31 mouse cellular contexts compared by ENCODE assay signal in the genomic region with DNA sequence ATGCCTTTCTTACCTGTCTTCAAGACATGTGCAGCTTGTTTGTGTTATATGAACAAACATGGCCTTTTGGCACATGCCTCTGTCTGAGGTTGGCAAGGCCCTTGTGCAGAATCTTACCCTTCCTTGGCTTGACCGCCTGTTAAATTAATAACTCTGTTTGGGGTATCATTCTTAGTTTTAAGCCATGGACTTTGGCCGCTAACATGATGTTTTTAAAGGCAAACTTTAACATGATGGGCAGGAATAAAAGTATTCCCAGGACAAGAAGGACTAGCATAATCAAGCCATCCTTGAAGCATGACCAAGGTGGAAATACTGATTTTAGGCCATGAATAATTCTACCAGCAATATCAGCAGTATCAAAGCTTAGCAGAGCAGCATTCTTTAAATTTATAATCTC.
"Had no signal": no experiment of that assay in that cellular context is flagged by ENCODE, and none has a peak within 500 bp of the region (broad histone marks: within the 10 kb centered on the region; RNA-seq: fewer than 3 reads in every experiment).

No protein-coding gene starts in this region.

- H3K27ac ChIP-seq: heart, embryonic 10.5 days; heart, embryonic 13.5 days; heart, embryonic 15.5 days; hindbrain, embryonic 10.5 days; hindbrain, embryonic 12.5 days; hindbrain, embryonic 13.5 days; hindbrain, embryonic 14.5 days; hindbrain, embryonic 15.5 days; hindbrain, postnatal 0 days; intestine, embryonic 15.5 days; kidney, postnatal 0 days; layer of hippocampus, adult 2 months; left cerebral cortex, adult 2 months had no signal

- H3K9ac ChIP-seq: heart, embryonic 12.5 days; heart, embryonic 13.5 days; heart, embryonic 15.5 days; hindbrain, embryonic 12.5 days; hindbrain, embryonic 13.5 days; hindbrain, embryonic 14.5 days; hindbrain, embryonic 15.5 days; intestine, embryonic 15.5 days had no signal

- H3K4me1 ChIP-seq: heart, embryonic 10.5 days; heart, embryonic 12.5 days; heart, embryonic 13.5 days; heart, embryonic 15.5 days; hindbrain, embryonic 10.5 days; hindbrain, embryonic 12.5 days; hindbrain, embryonic 13.5 days; hindbrain, embryonic 15.5 days; intestine, embryonic 15.5 days had no signal

- H3K27me3 ChIP-seq: heart, embryonic 12.5 days; heart, embryonic 13.5 days; heart, embryonic 15.5 days; hindbrain, embryonic 12.5 days; hindbrain, embryonic 13.5 days; hindbrain, embryonic 15.5 days; intestine, embryonic 15.5 days had no signal

- H3K36me3 ChIP-seq: heart, embryonic 10.5 days; heart, embryonic 12.5 days; heart, embryonic 13.5 days; heart, embryonic 15.5 days; hindbrain, embryonic 10.5 days; hindbrain, embryonic 12.5 days; hindbrain, embryonic 13.5 days; hindbrain, embryonic 15.5 days; intestine, embryonic 15.5 days had no signal

- H3K9me3 ChIP-seq: heart, embryonic 10.5 days; heart, embryonic 12.5 days; heart, embryonic 13.5 days; heart, embryonic 15.5 days; hindbrain, embryonic 10.5 days; hindbrain, embryonic 12.5 days; hindbrain, embryonic 13.5 days; hindbrain, embryonic 15.5 days; intestine, embryonic 15.5 days had no signal

- H3K4me2 ChIP-seq: heart, embryonic 11.5 days; heart, embryonic 12.5 days; heart, embryonic 13.5 days; heart, embryonic 15.5 days; hindbrain, embryonic 12.5 days; hindbrain, embryonic 13.5 days; hindbrain, embryonic 14.5 days; hindbrain, embryonic 15.5 days; intestine, embryonic 15.5 days had no signal

- H3K4me3 ChIP-seq: heart, embryonic 10.5 days; heart, embryonic 12.5 days; heart, embryonic 13.5 days; heart, embryonic 15.5 days; hindbrain, embryonic 10.5 days; hindbrain, embryonic 12.5 days; hindbrain, embryonic 13.5 days; hindbrain, embryonic 15.5 days; intestine, embryonic 15.5 days; layer of hippocampus, adult 2 months; left cerebral cortex, adult 2 months had no signal

- ATAC-seq: hindbrain, embryonic 16.5 days; hindbrain, postnatal 0 days; inflammation-experienced regulatory T-cells, adult 6 months; intestine, embryonic 15.5 days; intestine, embryonic 16.5 days; intestine, postnatal 0 days had no signal

- DNase-seq: heart, postnatal 10 days; heart, postnatal 14 days; heart, postnatal 36 days; heart, postnatal 4 days; kidney, adult 11 months; kidney, adult 18-20 months; kidney, postnatal 10 days; kidney, postnatal 14 days; kidney, postnatal 25 days; kidney, postnatal 4 days; layer of hippocampus, adult 9-11 months; layer of hippocampus, postnatal 36 days had no signal
